Mouse (Mus musculus) forebrain, embryonic 10.5 days (tissue): Measurements from ENCODE around the gene March4. TPM values are rescaled to one million over a fixed set of nuclear protein-coding genes. Genes with fewer than 3 reads are reported as not detected.
A peak's percentile ranks its signal among the peaks of the same experiment; 100 is the strongest.

Source experiments
- DNase-seq: peaks from one replicate; pipeline ENCODE4 v3.0.0-alpha.2; 2017; ENCODE audit warnings: low spot score; ENCODE audit errors: extremely low spot score
- H3K27ac ChIP-seq: fragments of 300-500 bp; sonication (generic); 2 replicates; pipeline ENCODE4 v1.5.1; 2016; ENCODE audit warnings: mild to moderate bottlenecking
- H3K27me3 ChIP-seq: fragments of 300-500 bp; sonication (generic); 2 replicates; pipeline ENCODE4 v1.6.1; 2016; ENCODE audit warnings: mild to moderate bottlenecking; ENCODE audit not compliant: poor library complexity, severe bottlenecking
- H3K36me3 ChIP-seq: fragments of 300-500 bp; sonication (generic); replicated peaks from 2 replicates; pipeline ENCODE4 v1.6.1; 2016; ENCODE audit warnings: mild to moderate bottlenecking, moderate library complexity
- H3K4me1 ChIP-seq: fragments of 300-500 bp; sonication (generic); 2 replicates; pipeline ENCODE4 v1.6.1; 2016
- H3K4me3 ChIP-seq: fragments of 300-500 bp; sonication (generic); 2 replicates; pipeline ENCODE4 v1.5.1; 2016; ENCODE audit warnings: mild to moderate bottlenecking, moderate library complexity
- H3K9me3 ChIP-seq: fragments of 300-500 bp; sonication (generic); 2 replicates; pipeline ENCODE4 v1.6.1; 2016; ENCODE audit warnings: mild to moderate bottlenecking, moderate library complexity
- WGBS: fragments of 180-500 bp; shearing (Covaris S2); methylation state at CpG from one replicate; pipeline ENCODE4 v1.1.7; 2016; 5-methylcytosine and 5-hydroxymethylcytosine counted together
- polyA plus RNA-seq: library from polyadenylated mRNA; unstranded; fragments of >200 nt; fragmentation: Nextera tagmentation; extraction: Ambion mirVana; gene quantifications from 2 replicates; pipeline ENCODE4 v1.2.1, GENCODE M21; 2016

The March4 gene
- polyA plus RNA-seq, 1 experiment from 2014 or later, result not detected

- no peaks in the 10 kb centered on the region for H3K36me3 ChIP-seq
- H3K27ac ChIP-seq, result no peak overlapping the region
- 85% methylated on average over 4 of the region's 4 CpGs for WGBS
- no peaks in the 10 kb centered on the region for H3K4me1 ChIP-seq
- H3K9me3 ChIP-seq, result no peaks in the 10 kb centered on the region
- no peak overlapping the region for H3K4me3 ChIP-seq
- DNase-seq, result no peak
- no peaks in the 10 kb centered on the region for H3K27me3 ChIP-seq
Measured at GRCm38 (mm10) chr1:72509551-72509950, 27.2 kb downstream of the March4 start.

GRCm38 (mm10) chr1:72507670-72508069, 29.1 kb downstream of the March4 start:
- DNase-seq, result no peak
- no peak overlapping the region for H3K27ac ChIP-seq
- WGBS, result 72% methylated on average over 2 of the region's 2 CpGs
- H3K27me3 ChIP-seq, result no peaks in the 10 kb centered on the region
- no peaks in the 10 kb centered on the region for H3K4me1 ChIP-seq
- H3K36me3 ChIP-seq, result no peaks in the 10 kb centered on the region
- H3K9me3 ChIP-seq, result no peaks in the 10 kb centered on the region
- no peak overlapping the region for H3K4me3 ChIP-seq

- no peak for DNase-seq
- Histone ChIP-seq H3K36me3 (no peaks in the 10 kb centered on the region), H3K4me3 (no peak overlapping the region), H3K4me1 (no peaks in the 10 kb centered on the region), H3K27me3 (no peaks in the 10 kb centered on the region), H3K27ac (no peak overlapping the region), H3K9me3 (no peaks in the 10 kb centered on the region)
- 58% methylated on average over 10 of the region's 10 CpGs for WGBS
Measured at GRCm38 (mm10) chr1:72506202-72506601, 30.5 kb downstream of the March4 start.

- Histone ChIP-seq H3K4me3 (no peak overlapping the region), H3K36me3 (no peaks in the 10 kb centered on the region), H3K4me1 (no peaks in the 10 kb centered on the region), H3K9me3 (no peaks in the 10 kb centered on the region), H3K27ac (no peak overlapping the region), H3K27me3 (no peaks in the 10 kb centered on the region)
- WGBS, result 94% methylated on average over 5 of the region's 5 CpGs
- DNase-seq, result no peak
Measured at GRCm38 (mm10) chr1:72497609-72498008, 39.1 kb downstream of the March4 start.

GRCm38 (mm10) chr1:72493454-72493853, 43.3 kb downstream of the March4 start:
- peaks cover 14% of the 10 kb centered on the region for H3K4me1 ChIP-seq
- H3K27ac ChIP-seq, result no peak overlapping the region
- H3K4me3 ChIP-seq, result no peak overlapping the region
- H3K36me3 ChIP-seq, result no peaks in the 10 kb centered on the region
- 93% methylated on average over 3 of the region's 3 CpGs for WGBS
- no peaks in the 10 kb centered on the region for H3K27me3 ChIP-seq
- no peak for DNase-seq
- H3K9me3 ChIP-seq, result no peaks in the 10 kb centered on the region

- Histone ChIP-seq H3K9me3 (no peaks in the 10 kb centered on the region), H3K4me3 (no peak overlapping the region), H3K4me1 (peaks cover 14% of the 10 kb centered on the region), H3K27ac (no peak overlapping the region), H3K27me3 (no peaks in the 10 kb centered on the region), H3K36me3 (no peaks in the 10 kb centered on the region)
- WGBS, result 91% methylated on average over 10 of the region's 10 CpGs
- no peak for DNase-seq
Measured at GRCm38 (mm10) chr1:72492666-72493065, 44.1 kb downstream of the March4 start.

GRCm38 (mm10) chr1:72491307-72491706, 45.4 kb downstream of the March4 start:
- no peak for DNase-seq
- Histone ChIP-seq H3K9me3 (no peaks in the 10 kb centered on the region), H3K36me3 (no peaks in the 10 kb centered on the region), H3K27me3 (no peaks in the 10 kb centered on the region), H3K4me3 (no peak overlapping the region), H3K27ac (no peak overlapping the region), H3K4me1 (peaks cover 14% of the 10 kb centered on the region)
- WGBS, result 49% methylated on average over 5 of the region's 5 CpGs

GRCm38 (mm10) chr1:72490801-72491200, 45.9 kb downstream of the March4 start:
- no peaks in the 10 kb centered on the region for H3K36me3 ChIP-seq
- WGBS, result 63% methylated on average over 3 of the region's 3 CpGs
- DNase-seq, result no peak
- H3K9me3 ChIP-seq, result no peaks in the 10 kb centered on the region
- 0 out of 2 replicates have a peak overlapping the region, but pooled peaks have one; percentile 30 for H3K27ac ChIP-seq
- no peak overlapping the region for H3K4me3 ChIP-seq
- H3K27me3 ChIP-seq, result no peaks in the 10 kb centered on the region
- peaks cover 14% of the 10 kb centered on the region for H3K4me1 ChIP-seq

- Histone ChIP-seq H3K27me3 (no peaks in the 10 kb centered on the region), H3K4me1 (peaks cover 14% of the 10 kb centered on the region), H3K4me3 (no peak overlapping the region), H3K27ac (no peak overlapping the region), H3K9me3 (no peaks in the 10 kb centered on the region), H3K36me3 (no peaks in the 10 kb centered on the region)
- no peak for DNase-seq
- 5% methylated on average over 8 of the region's 8 CpGs for WGBS
Measured at GRCm38 (mm10) chr1:72490193-72490592, 46.5 kb downstream of the March4 start.

GRCm38 (mm10) chr1:72476594-72476993, 60.1 kb downstream of the March4 start:
- H3K4me1 ChIP-seq, result no peaks in the 10 kb centered on the region
- 85% methylated on average over 2 of the region's 2 CpGs for WGBS
- no peaks in the 10 kb centered on the region for H3K9me3 ChIP-seq
- H3K27ac ChIP-seq, result no peak overlapping the region
- no peaks in the 10 kb centered on the region for H3K27me3 ChIP-seq
- H3K4me3 ChIP-seq, result no peak overlapping the region
- no peak for DNase-seq
- H3K36me3 ChIP-seq, result no peaks in the 10 kb centered on the region

- WGBS, result 85% methylated on average over 2 of the region's 2 CpGs
- DNase-seq, result no peak
Measured at GRCm38 (mm10) chr1:72469075-72469474, 67.7 kb downstream of the March4 start.

GRCm38 (mm10) chr1:72468466-72469003, 68.2 kb downstream of the March4 start:
- no peak for DNase-seq
- Histone ChIP-seq H3K4me3 (no peak overlapping the region), H3K27me3 (no peaks in the 10 kb centered on the region), H3K27ac (no peak overlapping the region), H3K9me3 (no peaks in the 10 kb centered on the region), H3K4me1 (peaks cover 3% of the 10 kb centered on the region; the same call in 1 of the 2 replicates), H3K36me3 (no peaks in the 10 kb centered on the region)
- 61% methylated on average over 5 of the region's 5 CpGs for WGBS

More at GRCm38 (mm10) chr1:72469075-72469474, 67.7 kb downstream of the March4 start:
- Histone ChIP-seq H3K36me3 (no peaks in the 10 kb centered on the region), H3K4me1 (peaks cover 3% of the 10 kb centered on the region; the same call in 1 of the 2 replicates), H3K27me3 (no peaks in the 10 kb centered on the region), H3K9me3 (no peaks in the 10 kb centered on the region), H3K4me3 (no peak overlapping the region), H3K27ac (no peak overlapping the region)

GRCm38 (mm10) chr1:72464926-72465583, 71.7 kb downstream of the March4 start:
- no peak for DNase-seq
- no peaks in the 10 kb centered on the region for H3K36me3 ChIP-seq
- peaks cover 3% of the 10 kb centered on the region; the same call in 1 of the 2 replicates for H3K4me1 ChIP-seq
- no peaks in the 10 kb centered on the region for H3K9me3 ChIP-seq
- H3K27me3 ChIP-seq, result no peaks in the 10 kb centered on the region
- no peak overlapping the region for H3K4me3 ChIP-seq
- no peak overlapping the region for H3K27ac ChIP-seq
- WGBS, result 54% methylated on average over 12 of the region's 12 CpGs
